Mouse (Mus musculus) heart, embryonic 16.5 days (tissue): ENCODE data around the gene Gm9508. TPM values are rescaled to one million over a fixed set of nuclear protein-coding genes. Genes with fewer than 3 reads are reported as not detected.
"Not testable (repeated sequence)": the region's sequence is repeated elsewhere in the genome, so short reads cannot be mapped to it uniquely, and the experiment has no call there.

Experiments
- ATAC-seq: fragments of 200-750 bp; cut with Nextera tagmentation; replicated peaks from 2 replicates; pipeline ENCODE4 v1.8.0; 2017; ENCODE audit warnings: moderate number of reproducible peaks; ENCODE audit not compliant: insufficient read depth, low FRiP score; ENCODE audit errors: extremely low read depth
- H3K27ac ChIP-seq: fragments of 300-500 bp; sonication (generic); 2 replicates; pipeline ENCODE4 v1.5.1; 2014; ENCODE audit warnings: mild to moderate bottlenecking, low read length, control low read depth, moderate library complexity
- H3K27me3 ChIP-seq: fragments of 300-500 bp; sonication (generic); 2 replicates; pipeline ENCODE4 v1.6.1; 2014; ENCODE audit warnings: low read length, mixed read lengths; ENCODE audit not compliant: control insufficient read depth, insufficient read depth
- H3K36me3 ChIP-seq: fragments of 300-500 bp; sonication (generic); 2 replicates; pipeline ENCODE4 v1.6.1; 2014; ENCODE audit not compliant: control insufficient read depth, insufficient read depth
- H3K4me1 ChIP-seq: fragments of 300-500 bp; sonication (generic); 2 replicates; pipeline ENCODE4 v1.6.1; 2014; ENCODE audit warnings: low read length, mixed read lengths; ENCODE audit not compliant: control insufficient read depth, insufficient read depth
- H3K4me2 ChIP-seq: fragments of 300-500 bp; sonication (generic); 2 replicates; pipeline ENCODE4 v1.6.1; 2014; ENCODE audit warnings: low read depth, mild to moderate bottlenecking, control low read depth, low read length
- H3K4me3 ChIP-seq: fragments of 300-500 bp; sonication (generic); 2 replicates; pipeline ENCODE4 v1.5.1; 2014; ENCODE audit warnings: mild to moderate bottlenecking, control low read depth, low read length
- H3K9ac ChIP-seq: fragments of 300-500 bp; sonication (generic); 2 replicates; pipeline ENCODE4 v1.6.1; 2014; ENCODE audit warnings: low read length, control low read depth
- H3K9me3 ChIP-seq: fragments of 300-500 bp; sonication (generic); replicated peaks from 2 replicates; pipeline ENCODE4 v1.6.1; 2016; ENCODE audit warnings: low read length; ENCODE audit not compliant: control insufficient read depth
- WGBS: fragments of 180-500 bp; shearing (Covaris S2); extraction: QIAGEN DNeasy Blood & Tissue Kit; methylation state at CpG from one replicate; pipeline ENCODE4 v1.1.7; 2014; 5-methylcytosine and 5-hydroxymethylcytosine counted together
- polyA plus RNA-seq: library from polyadenylated mRNA; unstranded; fragments of >200 nt; fragmentation: Nextera tagmentation; extraction: Ambion mirVana; gene quantifications from 2 replicates; pipeline ENCODE4 v1.2.1, GENCODE M21; 2015

Gm9508 gene
- polyA plus RNA-seq, 1 experiment from 2014 or later = not detected

DNA sequence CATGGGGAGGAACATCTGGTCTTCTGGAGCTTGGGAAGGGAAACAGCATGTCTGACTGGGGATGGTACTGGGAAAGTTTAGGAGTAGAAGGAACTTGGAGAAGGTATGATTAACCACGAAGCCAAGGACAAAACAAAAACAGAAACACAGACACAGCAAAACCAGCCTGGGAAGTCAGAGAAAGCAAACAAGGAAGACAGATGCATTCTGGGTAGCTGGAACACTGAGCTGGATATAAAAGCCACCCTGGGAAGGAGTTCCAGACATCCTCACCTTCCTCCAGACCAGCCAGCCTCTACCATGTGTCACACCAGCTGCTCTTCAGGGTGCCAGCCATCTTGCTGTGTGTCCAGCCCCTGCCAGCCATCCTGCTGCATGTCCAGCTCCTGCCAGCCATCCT, 18.5 kb upstream of the Gm9508 start, which contains the start of gene Gm10142:
Gene Gm10142, plus strand, starts transcription at position 301 of the 400 bp plus-strand sequence.
- H3K27me3 ChIP-seq = no peaks in the 10 kb centered on the region
- H3K9me3 ChIP-seq = peaks cover 8% of the 10 kb centered on the region; the same call in 1 of the 2 replicates
- no peak within 1 kb of the TSS for H3K4me2 ChIP-seq
- H3K9ac ChIP-seq = no peak within 1 kb of the TSS
- WGBS = 64% methylated on average over 1 of the region's 1 CpGs
- H3K4me3 ChIP-seq = no peak within 1 kb of the TSS
- no peaks in the 10 kb centered on the region for H3K4me1 ChIP-seq
- H3K36me3 ChIP-seq = no peaks in the 10 kb centered on the region
- ATAC-seq = no peak
- H3K27ac ChIP-seq = no peak within 1 kb of the TSS

GRCm38 (mm10) chr10:77713734-77714133, 16.7 kb upstream of the Gm9508 start:
- H3K4me3 ChIP-seq = no peak overlapping the region
- H3K9me3 ChIP-seq = peaks cover 8% of the 10 kb centered on the region; the same call in 1 of the 2 replicates
- H3K9ac ChIP-seq = no peak overlapping the region
- no peak overlapping the region for H3K4me2 ChIP-seq
- no peaks in the 10 kb centered on the region for H3K36me3 ChIP-seq
- 51% methylated on average over 4 of the region's 4 CpGs for WGBS
- H3K27ac ChIP-seq = no peak overlapping the region
- H3K4me1 ChIP-seq = no peaks in the 10 kb centered on the region
- no peak for ATAC-seq
- no peaks in the 10 kb centered on the region for H3K27me3 ChIP-seq

DNA sequence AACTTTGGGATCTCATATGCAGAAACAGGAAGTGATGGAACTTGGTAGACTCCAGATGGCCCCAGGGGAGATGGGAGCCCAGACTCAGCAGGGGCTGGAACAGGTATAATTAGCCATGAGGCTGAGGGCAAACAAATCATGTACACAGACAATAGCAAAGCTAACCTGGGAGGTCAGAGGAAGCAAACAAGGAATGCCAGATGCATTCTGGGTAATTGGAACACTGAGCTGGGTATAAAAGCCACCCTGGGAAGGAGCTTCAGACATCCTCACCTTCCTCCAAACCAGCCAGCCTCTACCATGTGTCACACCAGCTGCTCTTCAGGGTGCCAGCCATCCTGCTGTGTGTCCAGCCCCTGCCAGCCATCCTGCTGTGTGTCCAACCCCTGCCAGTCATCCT, 14.1 kb upstream of the Gm9508 start, which contains the start of gene Gm10024:
Gene Gm10024, plus strand, starts transcription at position 301 of the 400 bp plus-strand sequence.
- H3K4me3 ChIP-seq, ATAC-seq, H3K27ac ChIP-seq, H3K4me1 ChIP-seq, H3K4me2 ChIP-seq, H3K27me3 ChIP-seq, H3K36me3 ChIP-seq, H3K9ac ChIP-seq: not testable (repeated sequence)
- peaks cover 12% of the 10 kb centered on the region for H3K9me3 ChIP-seq

- Histone ChIP-seq H3K4me2 (no peak overlapping the region), H3K27me3 (no peaks in the 10 kb centered on the region), H3K9me3 (peaks cover 14% of the 10 kb centered on the region), H3K9ac (no peak overlapping the region), H3K27ac (no peak overlapping the region), H3K4me3 (no peak overlapping the region), H3K36me3 (no peaks in the 10 kb centered on the region), H3K4me1 (no peaks in the 10 kb centered on the region)
- WGBS = 77% methylated on average over 3 of the region's 3 CpGs
- ATAC-seq = no peak
Observed at GRCm38 (mm10) chr10:77709831-77710230, 12.8 kb upstream of the Gm9508 start.

GRCm38 (mm10) chr10:77706326-77706725, 9.3 kb upstream of the Gm9508 start, which contains the start of gene Gm10272:
Gene Gm10272 (plus strand): TSS chr10:77706626.
- Histone ChIP-seq H3K9ac (no peak within 1 kb of the TSS), H3K36me3 (no peaks in the 10 kb centered on the region), H3K4me1 (no peaks in the 10 kb centered on the region), H3K4me3 (no peak within 1 kb of the TSS), H3K27me3 (no peaks in the 10 kb centered on the region), H3K27ac (no peak within 1 kb of the TSS), H3K9me3 (peaks cover 9% of the 10 kb centered on the region), H3K4me2 (no peak within 1 kb of the TSS)
- ATAC-seq = no peak
- WGBS = 89% methylated on average over 1 of the region's 1 CpGs

- H3K4me2 ChIP-seq, H3K36me3 ChIP-seq, H3K27ac ChIP-seq, H3K4me1 ChIP-seq, H3K4me3 ChIP-seq, ATAC-seq, H3K9ac ChIP-seq, H3K9me3 ChIP-seq: not testable (repeated sequence)
- WGBS = 80% methylated on average over 3 of the region's 3 CpGs
- H3K27me3 ChIP-seq = peaks cover 33% of the 10 kb centered on the region
Observed at GRCm38 (mm10) chr10:77690356-77690807, 6.7 kb downstream of the Gm9508 start, which contains the start of gene Gm19402. Gene Gm19402 (minus strand): TSS chr10:77690757.

GRCm38 (mm10) chr10:77687021-77687420, 10.0 kb downstream of the Gm9508 start:
- ATAC-seq = no peak
- H3K36me3 ChIP-seq = no peaks in the 10 kb centered on the region
- no peak overlapping the region for H3K27ac ChIP-seq
- no peaks in the 10 kb centered on the region for H3K9me3 ChIP-seq
- no peak overlapping the region for H3K4me2 ChIP-seq
- 30% methylated on average over 10 of the region's 10 CpGs for WGBS
- peaks cover 51% of the 10 kb centered on the region for H3K27me3 ChIP-seq
- no peak overlapping the region for H3K9ac ChIP-seq
- no peak overlapping the region for H3K4me3 ChIP-seq
- peaks cover 9% of the 10 kb centered on the region for H3K4me1 ChIP-seq

DNA sequence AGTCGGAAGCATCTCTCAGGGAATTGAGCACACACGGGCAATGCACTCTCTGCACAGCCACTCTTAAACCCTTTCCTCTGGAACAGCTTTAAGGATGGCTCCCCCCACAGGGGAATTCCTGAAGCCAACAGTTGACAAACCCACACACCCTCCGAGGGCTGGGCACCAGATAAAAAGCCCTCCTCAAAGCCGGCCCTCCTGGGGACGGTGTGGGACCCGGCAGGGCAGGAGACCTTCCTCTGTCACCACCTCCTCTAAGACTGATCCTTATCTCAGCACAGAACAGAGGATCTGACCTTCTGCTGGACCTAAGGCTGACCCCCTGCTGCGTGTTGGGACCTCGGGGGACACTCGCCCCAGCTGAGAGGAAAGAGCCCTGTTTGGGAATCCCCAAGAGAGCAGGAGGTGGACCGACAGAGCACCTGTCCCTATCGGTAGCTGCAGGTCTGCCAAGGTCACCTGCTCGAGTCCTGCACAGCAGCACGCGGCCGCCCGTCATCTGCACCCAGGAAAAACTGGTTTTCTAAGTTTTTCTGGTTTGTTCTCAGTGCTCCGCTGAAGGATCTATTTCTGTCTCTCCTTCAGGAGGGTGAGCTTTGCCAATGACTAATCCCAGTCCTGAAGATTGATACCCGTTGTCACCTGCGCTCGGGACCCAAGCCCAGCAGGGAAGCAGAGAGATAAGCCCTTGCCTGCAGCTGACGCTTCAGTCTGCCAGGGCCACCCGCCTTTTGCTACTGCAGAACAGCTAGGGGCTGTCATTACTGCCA, 11.0 kb downstream of the Gm9508 start, which contains the start of gene Tspear:
Gene Tspear, plus strand, starts transcription at position 675 of the 770 bp plus-strand sequence.
- H3K36me3 ChIP-seq = no peaks in the 10 kb centered on the region
- peak within 1 kb of the TSS; percentile 9 for H3K4me3 ChIP-seq
- peak within 1 kb of the TSS; percentile 22 for H3K4me2 ChIP-seq
- WGBS = 4% methylated on average over 22 of the region's 22 CpGs
- peaks cover 9% of the 10 kb centered on the region for H3K4me1 ChIP-seq
- H3K27me3 ChIP-seq = peaks cover 51% of the 10 kb centered on the region
- H3K27ac ChIP-seq = no peak within 1 kb of the TSS
- no peaks in the 10 kb centered on the region for H3K9me3 ChIP-seq
- H3K9ac ChIP-seq = no peak within 1 kb of the TSS
- ATAC-seq = peak; percentile 23; the same call in 1 of the 2 replicates

DNA sequence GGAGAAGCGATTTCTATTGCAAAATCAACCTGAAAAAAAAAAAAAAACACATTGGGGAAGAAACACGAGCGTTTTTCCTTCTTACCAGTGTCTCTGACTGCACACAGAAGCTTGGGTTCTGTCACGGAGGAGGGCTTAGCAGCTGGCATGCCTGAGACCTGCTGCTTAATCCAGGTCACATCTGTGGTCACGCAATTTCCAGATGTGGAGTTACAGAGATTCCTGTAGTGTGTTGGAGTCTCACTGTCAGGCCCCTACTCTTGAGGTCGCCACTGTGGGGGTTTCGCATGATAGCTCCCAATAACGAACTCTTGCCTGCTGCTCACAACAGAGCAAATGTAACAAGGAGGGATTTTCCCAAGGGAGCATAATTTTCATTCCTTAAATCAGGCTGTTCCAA, 12.9 kb downstream of the Gm9508 start:
- H3K27me3 ChIP-seq = peaks cover 53% of the 10 kb centered on the region
- 35% methylated on average over 8 of the region's 8 CpGs for WGBS
- ATAC-seq = no peak

More for the DNA sequence above, 12.9 kb downstream of the Gm9508 start:
- H3K4me1 ChIP-seq = peaks cover 9% of the 10 kb centered on the region
- H3K4me2 ChIP-seq = no peak overlapping the region
- no peak overlapping the region for H3K4me3 ChIP-seq
- no peaks in the 10 kb centered on the region for H3K9me3 ChIP-seq
- H3K36me3 ChIP-seq = no peaks in the 10 kb centered on the region
- H3K9ac ChIP-seq = no peak overlapping the region
- H3K27ac ChIP-seq = no peak overlapping the region
